Mouse (Mus musculus) MEL (cell line): Measurements from ENCODE around the gene Tcf7. TPM values are rescaled to one million over a fixed set of nuclear protein-coding genes. Genes with fewer than 3 reads are reported as not detected.

Experiments used
- DNase-seq: peaks from one replicate; pipeline ENCODE4 v3.0.0; 2011; ENCODE audit warnings: low read depth, low spot score
- H3K27ac ChIP-seq: 2 replicates; pipeline ENCODE4 v1.5.1; 2012; ENCODE audit warnings: low read depth, mild to moderate bottlenecking, control low read depth, low read length, moderate library complexity; ENCODE audit not compliant: control insufficient read depth
- H3K27me3 ChIP-seq, 2 experiments: fragments of 150-350 bp in 1 of 2; sonication (generic) in 1 of 2; 2 replicates each; pipeline ENCODE4 v1.6.1; 2012; ENCODE audit warnings: low read length in 2 of 2, mild to moderate bottlenecking in 2 of 2, improper control_type of control experiment in 1 of 2, moderate library complexity in 1 of 2; ENCODE audit not compliant: insufficient read depth in 2 of 2, control insufficient read depth in 1 of 2
- H3K36me3 ChIP-seq, 2 experiments: 2 replicates each; pipeline ENCODE4 v1.6.1; 2012 to 2014; ENCODE audit warnings: low read length in 2 of 2, improper control_type of control experiment in 1 of 2, inconsistent platforms in 1 of 2, mild to moderate bottlenecking in 1 of 2; ENCODE audit not compliant: insufficient read depth in 2 of 2, control insufficient read depth in 1 of 2
- H3K4me1 ChIP-seq, 2 experiments: fragments of 150-350 bp in 1 of 2; sonication (generic) in 1 of 2; 2 replicates each; pipeline ENCODE4 v1.6.1; 2012; ENCODE audit warnings: low read length in 2 of 2, improper control_type of control experiment in 1 of 2, mild to moderate bottlenecking in 1 of 2; ENCODE audit not compliant: insufficient read depth in 2 of 2, control insufficient read depth in 1 of 2
- H3K4me3 ChIP-seq, 2 experiments: fragments of 150-350 bp in 1 of 2; sonication (generic) in 1 of 2; 2 replicates each; pipeline ENCODE4 v1.5.1; 2012; ENCODE audit warnings: low read depth in 2 of 2, low read length in 2 of 2, mild to moderate bottlenecking in 2 of 2, moderate library complexity in 2 of 2, control low read depth in 1 of 2, improper control_type of control experiment in 1 of 2; ENCODE audit not compliant: control insufficient read depth in 1 of 2, insufficient read depth in 1 of 2
- H3K79me2 ChIP-seq: 2 replicates; pipeline ENCODE4 v1.6.1; 2012; ENCODE audit warnings: mild to moderate bottlenecking, low read length, moderate library complexity; ENCODE audit not compliant: control insufficient read depth, poor library complexity, insufficient read depth
- H3K9ac ChIP-seq: 2 replicates; pipeline ENCODE4 v1.6.1; 2012; ENCODE audit warnings: low read depth, mild to moderate bottlenecking, control low read depth, low read length, moderate library complexity; ENCODE audit not compliant: control insufficient read depth, poor library complexity, severe bottlenecking
- H3K9me3 ChIP-seq: fragments of 150-350 bp; sonication (generic); replicated peaks from 2 replicates; pipeline ENCODE4 v1.6.1; 2012; ENCODE audit warnings: mild to moderate bottlenecking, low read length, improper control_type of control experiment, moderate library complexity; ENCODE audit not compliant: insufficient read depth
- BHLHE40 ChIP-seq: IDR thresholded peaks from 2 replicates; pipeline ENCODE4 v1.6.1; 2012; ENCODE audit warnings: low read depth, mild to moderate bottlenecking, inconsistent platforms, low read length, improper control_type of control experiment, borderline replicate concordance
- CHD2 ChIP-seq: IDR thresholded peaks from 2 replicates; pipeline ENCODE4 v1.6.1; 2011; ENCODE audit warnings: low read length, improper control_type of control experiment
- CTCF ChIP-seq, 3 experiments: IDR thresholded peaks in 2 of 3; conservative IDR thresholded peaks in 1 of 3; 2 replicates each; pipeline ENCODE4 v1.5.1; 2011 to 2012; ENCODE audit warnings: low read length in 3 of 3, low read depth in 2 of 3, mild to moderate bottlenecking in 2 of 3, improper control_type of control experiment in 1 of 3, inconsistent platforms in 1 of 3, mixed read lengths in 1 of 3, moderate library complexity in 1 of 3; ENCODE audit not compliant: control insufficient read depth in 1 of 3, insufficient read depth in 1 of 3, poor library complexity in 1 of 3, severe bottlenecking in 1 of 3
- ELF1 ChIP-seq: IDR thresholded peaks from 2 replicates; pipeline ENCODE4 v1.6.1; 2014; ENCODE audit warnings: low read depth, mild to moderate bottlenecking, inconsistent platforms, low read length, improper control_type of control experiment, moderate library complexity
- EP300 ChIP-seq, 2 experiments: IDR thresholded peaks; 2 replicates each; pipeline ENCODE4 v1.6.1; 2011; ENCODE audit warnings: improper control_type of control experiment in 2 of 2, low read length in 2 of 2, low read depth in 1 of 2, mild to moderate bottlenecking in 1 of 2
- GATA1 ChIP-seq: IDR thresholded peaks from 2 replicates; pipeline ENCODE4 v1.6.1; 2011; ENCODE audit warnings: low read depth, low read length, improper control_type of control experiment
- HCFC1 ChIP-seq: IDR thresholded peaks from 2 replicates; pipeline ENCODE4 v1.6.1; 2012; ENCODE audit warnings: low read depth, mild to moderate bottlenecking, inconsistent platforms, low read length, improper control_type of control experiment, moderate library complexity
- JUND ChIP-seq: IDR thresholded peaks from 2 replicates; pipeline ENCODE4 v1.6.1; 2011; ENCODE audit warnings: low read depth, mild to moderate bottlenecking, improper control_type of control experiment, low read length
- KAT2A ChIP-seq: conservative IDR thresholded peaks from 2 replicates; pipeline ENCODE4 v1.6.1; 2012; ENCODE audit warnings: low read depth, low read length, improper control_type of control experiment, inconsistent platforms
- MAX ChIP-seq: IDR thresholded peaks from 2 replicates; pipeline ENCODE4 v1.6.1; 2011; ENCODE audit warnings: low read length, improper control_type of control experiment
- MXI1 ChIP-seq: IDR thresholded peaks from 2 replicates; pipeline ENCODE4 v1.6.1; 2011; ENCODE audit warnings: mild to moderate bottlenecking, low read depth, low read length, improper control_type of control experiment
- MYB ChIP-seq: IDR thresholded peaks from 2 replicates; pipeline ENCODE4 v1.6.1; 2011; ENCODE audit warnings: mild to moderate bottlenecking, low read depth, low read length, improper control_type of control experiment
- MYC ChIP-seq: IDR thresholded peaks from 2 replicates; pipeline ENCODE4 v1.6.1; 2011; ENCODE audit warnings: low read depth, mild to moderate bottlenecking, low read length, improper control_type of control experiment, moderate library complexity
- NELFE ChIP-seq: IDR thresholded peaks from 2 replicates; pipeline ENCODE4 v1.6.1; 2011; ENCODE audit warnings: low read depth, low read length, improper control_type of control experiment
- POLR2A ChIP-seq, 2 experiments: IDR thresholded peaks; 2 replicates each; pipeline ENCODE4 v1.6.1; 2011 to 2012; ENCODE audit warnings: low read length in 2 of 2, mild to moderate bottlenecking in 2 of 2, control low read depth in 1 of 2, improper control_type of control experiment in 1 of 2, low read depth in 1 of 2, moderate library complexity in 1 of 2; ENCODE audit not compliant: control insufficient read depth in 1 of 2, insufficient read depth in 1 of 2, poor library complexity in 1 of 2
- POLR2AphosphoS2 ChIP-seq: IDR thresholded peaks from 2 replicates; pipeline ENCODE4 v1.6.1; 2011; ENCODE audit warnings: low read length, improper control_type of control experiment
- RAD21 ChIP-seq: IDR thresholded peaks from 2 replicates; pipeline ENCODE4 v1.6.1; 2011; ENCODE audit warnings: mild to moderate bottlenecking, low read depth, low read length, improper control_type of control experiment
- RCOR1 ChIP-seq: IDR thresholded peaks from 2 replicates; pipeline ENCODE4 v1.6.1; 2012; ENCODE audit warnings: low read depth, mild to moderate bottlenecking, inconsistent platforms, low read length, improper control_type of control experiment
- SMC3 ChIP-seq: IDR thresholded peaks from 2 replicates; pipeline ENCODE4 v1.6.1; 2011; ENCODE audit warnings: low read depth, low read length, improper control_type of control experiment
- TBP ChIP-seq: IDR thresholded peaks from 2 replicates; pipeline ENCODE4 v1.8.0; 2011; ENCODE audit warnings: low read depth, low read length, improper control_type of control experiment
- TCF12 ChIP-seq: IDR thresholded peaks from 2 replicates; pipeline ENCODE4 v1.6.1; 2014; ENCODE audit warnings: low read depth, mild to moderate bottlenecking, inconsistent platforms, low read length, improper control_type of control experiment, moderate library complexity
- USF2 ChIP-seq, 2 experiments: IDR thresholded peaks; 2 replicates each; pipeline ENCODE4 v1.6.1; 2011 to 2012; ENCODE audit warnings: improper control_type of control experiment in 2 of 2, low read length in 2 of 2, borderline replicate concordance in 1 of 2, inconsistent platforms in 1 of 2, low read depth in 1 of 2, mild to moderate bottlenecking in 1 of 2; ENCODE audit not compliant: insufficient read depth in 1 of 2
- ZC3H11A ChIP-seq: IDR thresholded peaks from 2 replicates; pipeline ENCODE4 v1.6.1; 2012; ENCODE audit warnings: low read depth, mild to moderate bottlenecking, inconsistent platforms, low read length, improper control_type of control experiment
- ZKSCAN1 ChIP-seq: IDR thresholded peaks from 2 replicates; pipeline ENCODE4 v1.6.1; 2012; ENCODE audit warnings: low read depth, mild to moderate bottlenecking, inconsistent platforms, low read length, improper control_type of control experiment, moderate library complexity
- ZMIZ1 ChIP-seq: IDR thresholded peaks from 2 replicates; pipeline ENCODE4 v1.6.1; 2012; ENCODE audit warnings: low read depth, mild to moderate bottlenecking, inconsistent platforms, low read length, improper control_type of control experiment, moderate library complexity
- ZNF384 ChIP-seq: IDR thresholded peaks from 2 replicates; pipeline ENCODE4 v1.6.1; 2012; ENCODE audit warnings: low read depth, mild to moderate bottlenecking, inconsistent platforms, low read length, improper control_type of control experiment
- polyA plus RNA-seq, 2 experiments: library from polyadenylated mRNA; stranded (reverse) in 1 of 2; unstranded in 1 of 2; fragments of >175 nt in 1 of 2; fragments of >200 nt in 1 of 2; gene quantifications; 2 replicates each; pipeline versions ENCODE4 v1.2.1 to v1.2.4; 2012; ENCODE audit warnings: low replicate concordance in 2 of 2, low read depth in 1 of 2; ENCODE audit not compliant: insufficient read length in 2 of 2, insufficient read depth in 1 of 2, missing spikeins in 1 of 2
- total RNA-seq: library from RNA; depleted of rRNA; stranded (reverse); fragments of 300-350 nt; gene quantifications from 2 replicates; pipeline ENCODE4 v1.2.3, GENCODE M21; 2012

Gene Tcf7
- total and polyA plus RNA-seq, 3 experiments = 0.12 to 2.3 TPM; not detected in 1

DNA sequence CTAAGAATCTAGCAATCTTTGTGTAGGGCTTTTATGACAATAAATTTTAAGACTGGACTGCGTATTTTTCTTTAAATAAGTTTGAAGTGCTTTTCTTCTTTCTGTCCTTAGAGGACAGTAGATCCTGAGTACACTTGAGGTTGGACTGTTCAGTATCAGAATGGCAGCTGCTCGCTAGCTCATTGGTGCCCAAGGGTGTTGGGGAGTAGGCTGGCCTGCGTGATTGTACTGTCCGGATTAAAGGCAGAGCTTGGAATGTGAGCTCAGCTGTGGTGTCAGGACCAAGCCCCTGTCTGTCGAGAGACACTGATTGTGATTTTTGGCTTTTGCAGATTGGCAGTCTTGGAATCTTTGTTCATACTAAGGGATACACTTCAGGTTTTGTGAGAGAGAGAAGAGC is 31.0 kb downstream of the Tcf7 start:
- Histone ChIP-seq H3K4me3 (no peak overlapping the region), H3K9ac (no peak overlapping the region), H3K9me3 (no peaks in the 10 kb centered on the region), H3K4me1 (no peaks in the 10 kb centered on the region), H3K36me3 (no peaks in the 10 kb centered on the region; a peak in 2 of 4 replicates), H3K27ac (no peak overlapping the region), H3K27me3 (no peaks in the 10 kb centered on the region), H3K79me2 (no peaks in the 10 kb centered on the region)
- DNase-seq = no peak
- no peak for TF ChIP-seq MYB
- TF ChIP-seq ZMIZ1 = no peak
- no peak for TF ChIP-seq ZKSCAN1
- no peak for TF ChIP-seq CTCF (IDR thresholded peaks at IDR 0.05 in 2 of 3, conservative IDR thresholded peaks at IDR 0.05 in 1 of 3; ENCODE audit: control insufficient read depth in 1 of 3, insufficient read depth in 1 of 3, low read depth in 2 of 3, low read length in 3 of 3, poor library complexity in 1 of 3, severe bottlenecking in 1 of 3)
- TF ChIP-seq ELF1 = no peak
- no peak for TF ChIP-seq MYC
- no peak for TF ChIP-seq TCF12
- no peak for TF ChIP-seq CHD2
- no peak for TF ChIP-seq ZNF384
- TF ChIP-seq HCFC1 = no peak
- TF ChIP-seq POLR2A (IDR thresholded peaks at IDR 0.05; ENCODE audit: control insufficient read depth in 1 of 2, insufficient read depth in 1 of 2, low read depth in 1 of 2, low read length in 2 of 2, poor library complexity in 1 of 2) = no peak
- TF ChIP-seq KAT2A = no peak

DNA sequence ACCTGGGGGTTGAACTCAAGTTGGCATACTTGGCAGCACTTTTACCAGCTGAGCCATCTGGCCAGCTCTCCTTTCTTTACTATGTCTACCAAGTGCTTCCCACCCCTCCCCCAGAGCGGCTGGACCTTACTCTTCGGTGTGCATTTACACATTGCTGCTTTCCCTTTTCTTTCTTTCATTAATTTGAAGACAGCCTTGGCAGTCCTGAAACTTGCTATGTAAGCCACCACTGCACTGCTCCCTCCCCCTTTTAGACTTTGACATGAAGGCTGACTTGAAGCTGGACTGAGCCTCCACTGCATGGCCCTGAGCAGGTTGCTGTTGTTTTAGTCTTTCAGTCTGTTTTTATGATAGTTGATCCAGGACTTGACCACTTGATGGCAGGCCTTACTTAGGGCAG is 33.4 kb downstream of the Tcf7 start:
- no peak overlapping the region for H3K9ac ChIP-seq
- H3K4me3 ChIP-seq = no peak overlapping the region
- no peaks in the 10 kb centered on the region for H3K27me3 ChIP-seq
- H3K27ac ChIP-seq = no peak overlapping the region
- no peak for TF ChIP-seq TBP
- H3K9me3 ChIP-seq = no peaks in the 10 kb centered on the region
- H3K79me2 ChIP-seq = peaks cover 2% of the 10 kb centered on the region
- H3K4me1 ChIP-seq = no peaks in the 10 kb centered on the region
- no peak for DNase-seq
- peaks cover 2 to 4% of the 10 kb centered on the region in 2 experiments; a peak in 3 of 4 replicates for H3K36me3 ChIP-seq

DNA sequence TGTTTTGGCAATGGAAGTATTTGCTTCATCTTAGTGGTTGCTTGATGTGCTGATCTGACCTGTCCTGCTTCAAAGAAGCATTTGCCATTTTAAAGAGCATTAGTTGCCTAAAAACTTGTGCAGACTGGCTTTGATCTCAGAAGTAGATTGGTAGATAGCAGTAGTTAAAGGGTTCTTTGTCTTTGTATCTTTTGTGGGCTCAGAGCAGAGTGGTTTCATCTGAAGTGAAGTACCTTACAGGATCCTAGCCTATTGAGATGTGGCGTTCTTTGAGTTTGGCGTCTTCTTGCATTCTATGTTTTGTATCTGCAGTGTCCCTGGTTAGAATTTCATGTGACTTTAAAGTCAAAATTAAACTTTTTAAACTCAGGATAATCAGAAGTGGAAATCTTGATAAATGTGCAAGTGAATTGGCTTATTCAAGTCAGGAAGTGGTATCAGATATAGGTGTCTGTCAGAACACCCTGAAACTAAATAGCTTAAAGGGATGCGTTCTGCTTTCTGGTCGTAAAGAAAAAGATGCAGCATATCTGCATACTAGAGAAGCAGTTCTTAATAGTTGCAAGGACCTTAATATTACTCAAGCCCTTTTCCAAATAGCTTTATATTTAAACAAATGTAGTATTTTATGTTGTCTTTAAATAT is 41.8 kb downstream of the Tcf7 start:
- DNase-seq = no peak
- peaks cover 16 to 55% of the 10 kb centered on the region in 2 experiments for H3K36me3 ChIP-seq
- TF ChIP-seq RAD21 (no peak), NELFE (no peak), EP300 (IDR thresholded peaks at IDR 0.05; ENCODE audit: low read depth in 1 of 2, low read length in 2 of 2) (no peak), CHD2 (no peak), SMC3 (no peak), TCF12 (no peak), JUND (no peak), ZMIZ1 (no peak), POLR2AphosphoS2 (no peak), ZC3H11A (no peak), BHLHE40 (no peak), USF2 (IDR thresholded peaks at IDR 0.05; ENCODE audit: borderline replicate concordance in 1 of 2, insufficient read depth in 1 of 2, low read depth in 1 of 2, low read length in 2 of 2) (no peak), RCOR1 (no peak), ZNF384 (no peak), HCFC1 (no peak), MAX (no peak), MXI1 (no peak), MYC (no peak), GATA1 (no peak; the same call in 1 of the 2 replicates)
- no peak overlapping the region for H3K4me3 ChIP-seq
- H3K27me3 ChIP-seq = no peaks in the 10 kb centered on the region
- no peak overlapping the region for H3K27ac ChIP-seq
- peaks cover 23% of the 10 kb centered on the region for H3K79me2 ChIP-seq
- no peaks in the 10 kb centered on the region for H3K4me1 ChIP-seq
- H3K9ac ChIP-seq = no peak overlapping the region
- H3K9me3 ChIP-seq = no peaks in the 10 kb centered on the region
